Mouse (Mus musculus) limb, embryonic 14.5 days (tissue): ENCODE data around the gene Rbm34. TPM values are rescaled to one million over a fixed set of nuclear protein-coding genes. Genes with fewer than 3 reads are reported as not detected.

ENCODE experiments used
- ATAC-seq: fragments of 200-750 bp; cut with Nextera tagmentation; 2 replicates; pipeline ENCODE4 v1.8.0; 2017; ENCODE audit warnings: low read depth, moderate number of reproducible peaks, moderate TSS enrichment; ENCODE audit not compliant: low FRiP score
- DNase-seq: peaks from one replicate; pipeline ENCODE4 v3.0.0-alpha.2; 2015; ENCODE audit warnings: low spot score
- H3K27ac ChIP-seq: fragments of 300-500 bp; sonication (generic); replicated peaks from 2 replicates; pipeline ENCODE4 v1.5.1; 2014; ENCODE audit warnings: low read depth, mild to moderate bottlenecking, low read length, moderate library complexity, mixed read lengths
- H3K27me3 ChIP-seq: fragments of 300-500 bp; sonication (generic); 2 replicates; pipeline ENCODE4 v1.6.1; 2014; ENCODE audit warnings: low read length, mixed read lengths; ENCODE audit not compliant: control insufficient read depth, insufficient read depth
- H3K36me3 ChIP-seq: fragments of 300-500 bp; sonication (generic); 2 replicates; pipeline ENCODE4 v1.6.1; 2014; ENCODE audit warnings: mild to moderate bottlenecking, low read length, moderate library complexity, mixed read lengths; ENCODE audit not compliant: control insufficient read depth, insufficient read depth
- H3K4me1 ChIP-seq: fragments of 300-500 bp; sonication (generic); 2 replicates; pipeline ENCODE4 v1.6.1; 2014; ENCODE audit warnings: antibody characterized with exemption, low read length, mixed read lengths; ENCODE audit not compliant: control insufficient read depth, insufficient read depth
- H3K4me2 ChIP-seq: fragments of 300-500 bp; sonication (generic); replicated peaks from 2 replicates; pipeline ENCODE4 v1.6.1; 2014; ENCODE audit warnings: low read depth, mild to moderate bottlenecking, low read length, moderate library complexity; ENCODE audit not compliant: severe bottlenecking
- H3K4me3 ChIP-seq: fragments of 300-500 bp; sonication (generic); replicated peaks from 2 replicates; pipeline ENCODE4 v1.5.1; 2014; ENCODE audit warnings: low read length
- H3K9ac ChIP-seq: fragments of 300-500 bp; sonication (generic); 2 replicates; pipeline ENCODE4 v1.6.1; 2014; ENCODE audit warnings: mild to moderate bottlenecking, low read depth, low read length, moderate library complexity; ENCODE audit not compliant: severe bottlenecking
- H3K9me3 ChIP-seq: fragments of 300-500 bp; sonication (generic); 2 replicates; pipeline ENCODE4 v1.6.1; 2016; ENCODE audit warnings: low read length; ENCODE audit not compliant: control insufficient read depth
- POLR2A ChIP-seq: fragments of 200-500 bp; IDR thresholded peaks from 2 replicates; pipeline ENCODE4 v1.8.0; 2012; ENCODE audit warnings: inconsistent platforms, mild to moderate bottlenecking, moderate library complexity, borderline replicate concordance; ENCODE audit not compliant: insufficient read depth, insufficient read length; ENCODE audit errors: extremely low read depth
- WGBS: fragments of 180-500 bp; shearing (Covaris S2); extraction: QIAGEN DNeasy Blood & Tissue Kit; methylation state at CpG from one replicate; pipeline ENCODE4 v1.1.7; 2014; 5-methylcytosine and 5-hydroxymethylcytosine counted together
- polyA plus RNA-seq, 2 experiments: library from polyadenylated mRNA; depleted of rRNA in 1 of 2; stranded (reverse) in 1 of 2; unstranded in 1 of 2; fragments of >200 nt; fragmentation: Nextera tagmentation in 1 of 2; extraction: Ambion mirVana in 1 of 2; gene quantifications; 2 replicates each; pipeline versions ENCODE4 v1.2.1 to v1.2.3; 2012 to 2014

Gene Rbm34
- polyA plus RNA-seq, 2 experiments = 12.8 to 25.9 TPM

DNA sequence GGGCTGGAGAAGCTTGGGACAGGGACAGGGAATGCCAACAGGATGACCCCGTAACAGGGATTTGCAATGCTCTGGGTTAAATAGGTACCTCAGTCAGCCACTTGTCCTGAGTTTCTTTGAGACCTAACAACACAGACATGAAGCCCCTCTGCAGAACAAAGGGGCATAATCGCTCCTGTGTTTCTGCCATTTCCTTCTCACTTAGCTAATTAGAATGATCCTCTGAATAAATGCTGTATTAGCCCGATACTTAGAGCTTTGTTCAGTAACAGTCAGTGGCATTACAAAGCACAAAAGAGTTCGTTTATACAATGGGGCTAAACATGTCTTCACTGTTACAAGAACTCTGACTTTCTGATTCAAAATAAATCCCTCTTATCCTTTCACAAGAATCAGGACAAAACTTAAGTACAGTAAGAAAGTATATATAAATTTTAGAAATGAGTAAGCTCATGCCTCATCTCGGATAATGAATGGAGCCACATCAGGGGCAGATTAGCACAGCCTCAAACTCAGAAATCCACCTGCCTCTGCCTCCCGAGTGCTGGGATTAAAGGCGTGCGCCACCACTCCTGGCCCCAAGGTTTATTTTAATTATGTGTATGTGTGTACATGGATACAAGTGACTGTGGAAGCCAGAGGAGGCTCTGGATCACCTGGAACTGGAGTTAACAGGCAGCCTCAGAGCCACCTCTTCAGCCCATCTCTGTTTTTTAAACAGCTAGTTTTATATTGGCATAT, 5.9 kb upstream of the Rbm34 start:
- TF ChIP-seq POLR2A = no peak

GRCm38 (mm10) chr8:126975706-126976105, 4.8 kb upstream of the Rbm34 start:
- Histone ChIP-seq H3K4me3 (no peak overlapping the region), H3K4me2 (no peak overlapping the region), H3K9me3 (no peaks in the 10 kb centered on the region), H3K9ac (no peak overlapping the region), H3K4me1 (peaks cover 5% of the 10 kb centered on the region; the same call in 1 of the 2 replicates), H3K27me3 (no peaks in the 10 kb centered on the region), H3K27ac (no peak overlapping the region), H3K36me3 (no peaks in the 10 kb centered on the region)
- ATAC-seq (no peak), DNase-seq (peak; percentile 85)
- no peak for TF ChIP-seq POLR2A
- 28% methylated on average over 1 of the region's 1 CpGs for WGBS

More for the DNA sequence above, 5.9 kb upstream of the Rbm34 start:
- Histone ChIP-seq H3K27me3 (no peaks in the 10 kb centered on the region), H3K36me3 (no peaks in the 10 kb centered on the region), H3K9ac (no peak overlapping the region), H3K9me3 (no peaks in the 10 kb centered on the region), H3K4me2 (no peak overlapping the region), H3K27ac (no peak overlapping the region), H3K4me1 (peaks cover 5% of the 10 kb centered on the region; the same call in 1 of the 2 replicates), H3K4me3 (no peak overlapping the region)
- DNase-seq = no peak
- ATAC-seq = no peak
- WGBS = 72% methylated on average over 8 of the region's 8 CpGs

- DNase-seq (no peak), ATAC-seq (no peak)
- H3K27me3 ChIP-seq = no peaks in the 10 kb centered on the region
- H3K4me1 ChIP-seq = peaks cover 11% of the 10 kb centered on the region
- H3K9ac ChIP-seq = no peak overlapping the region
- WGBS = 72% methylated on average over 4 of the region's 4 CpGs
- H3K27ac ChIP-seq = no peak overlapping the region
- H3K36me3 ChIP-seq = no peaks in the 10 kb centered on the region
- TF ChIP-seq POLR2A = no peak
- no peak overlapping the region for H3K4me2 ChIP-seq
- H3K9me3 ChIP-seq = no peaks in the 10 kb centered on the region
- H3K4me3 ChIP-seq = no peak overlapping the region
Observed at GRCm38 (mm10) chr8:126974511-126974910, 3.6 kb upstream of the Rbm34 start.

DNA sequence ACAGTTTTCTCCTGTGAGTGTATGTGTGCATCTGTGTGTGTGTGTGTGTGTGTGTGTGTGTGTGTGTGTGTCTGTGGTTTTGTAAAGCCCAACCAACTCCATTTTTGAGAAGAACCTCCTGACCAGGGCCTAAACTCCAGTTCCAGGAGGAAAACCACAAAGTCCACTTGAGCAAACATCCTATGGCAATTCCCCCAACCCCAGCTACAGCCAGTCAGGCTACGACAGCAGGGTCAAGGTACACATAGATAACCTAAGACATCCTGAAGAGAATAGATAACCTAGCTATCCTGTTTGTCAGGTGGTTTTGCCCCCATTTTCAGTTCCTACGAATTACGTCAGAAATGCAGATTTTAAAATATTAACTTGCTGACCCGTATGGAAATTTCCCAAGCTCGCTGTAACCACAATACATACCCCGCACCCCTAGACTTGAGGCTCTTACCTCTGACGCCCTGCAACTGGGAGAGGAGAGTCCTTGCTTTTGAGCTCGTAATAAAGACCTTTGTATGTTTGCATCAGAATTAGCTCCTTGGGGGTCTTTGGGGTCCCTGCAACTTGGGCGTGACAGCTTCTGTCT, 2.9 kb upstream of the Rbm34 start:
- WGBS = 78% methylated on average over 9 of the region's 9 CpGs
- TF ChIP-seq POLR2A = no peak

GRCm38 (mm10) chr8:126972649-126973048, 1.8 kb upstream of the Rbm34 start:
- H3K9me3 ChIP-seq = no peaks in the 10 kb centered on the region
- H3K27me3 ChIP-seq = no peaks in the 10 kb centered on the region
- 70% methylated on average over 2 of the region's 2 CpGs for WGBS
- no peak overlapping the region for H3K4me2 ChIP-seq
- TF ChIP-seq POLR2A = no peak
- no peak overlapping the region for H3K4me3 ChIP-seq
- no peak overlapping the region for H3K9ac ChIP-seq
- no peak overlapping the region for H3K27ac ChIP-seq
- DNase-seq = no peak
- H3K36me3 ChIP-seq = peaks cover 16% of the 10 kb centered on the region
- no peak for ATAC-seq
- H3K4me1 ChIP-seq = peaks cover 5% of the 10 kb centered on the region

More for the DNA sequence above, 2.9 kb upstream of the Rbm34 start:
- peaks cover 5% of the 10 kb centered on the region for H3K36me3 ChIP-seq
- H3K4me2 ChIP-seq = no peak overlapping the region
- H3K27ac ChIP-seq = no peak overlapping the region
- H3K27me3 ChIP-seq = no peaks in the 10 kb centered on the region
- H3K4me1 ChIP-seq = peaks cover 7% of the 10 kb centered on the region
- no peaks in the 10 kb centered on the region for H3K9me3 ChIP-seq
- no peak overlapping the region for H3K9ac ChIP-seq
- DNase-seq = no peak
- no peak for ATAC-seq
- no peak overlapping the region for H3K4me3 ChIP-seq
